Mouse (Mus musculus): ENCODE measurements around the gene Smad5. TPM values are rescaled to one million over a fixed set of nuclear protein-coding genes. Genes with fewer than 3 reads are reported as not detected.
A peak's percentile ranks its signal among the peaks of the same experiment; 100 is the strongest.

Smad5 gene
- polyA plus RNA-seq, 1 experiment: 12.7 TPM

DNA sequence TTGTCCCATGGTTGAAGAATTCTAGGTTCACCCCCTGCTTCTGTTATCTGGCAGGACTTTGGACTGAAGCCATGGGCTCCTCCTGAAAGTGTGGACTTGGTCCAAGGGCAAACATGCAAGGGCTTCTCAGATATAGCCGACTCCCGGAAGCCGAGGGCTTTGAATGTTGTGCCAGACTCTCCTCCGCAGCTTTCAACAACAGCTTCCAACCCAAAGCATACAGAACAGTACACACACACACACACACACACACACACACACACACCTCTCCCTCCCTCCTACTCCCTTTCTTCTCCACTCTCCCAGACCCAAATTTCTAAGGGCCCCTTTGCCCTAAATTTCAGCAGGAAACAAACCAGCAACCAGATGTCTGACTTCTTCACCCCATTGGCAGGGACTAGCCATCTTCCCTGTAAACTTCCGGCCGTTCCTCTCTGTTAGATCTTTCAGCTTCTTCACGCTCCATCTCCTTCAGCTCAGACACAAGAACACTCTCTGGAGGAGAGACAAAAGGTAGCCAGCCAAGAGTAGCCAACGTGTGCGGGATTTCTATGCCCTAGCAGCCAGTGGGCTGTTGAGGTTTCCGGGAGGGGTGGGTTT lies 24.5 kb upstream of the Smad5 start:
- Histone ChIP-seq H3ac (ENCODE audit: control insufficient read depth, insufficient read length) (no peak overlapping the region), H3K4me3 (no peak overlapping the region), H3K27me3 (ENCODE audit: control insufficient read depth, insufficient read depth, insufficient read length) (no peaks in the 10 kb centered on the region), H3K79me2 (ENCODE audit: control insufficient read depth, insufficient read depth) (no peaks in the 10 kb centered on the region), H3K4me2 (ENCODE audit: low read depth) (no peak overlapping the region), H3K36me3 (ENCODE audit: control insufficient read depth, insufficient read depth) (no peaks in the 10 kb centered on the region)
- TF ChIP-seq REST (IDR thresholded peaks at IDR 0.05; ENCODE audit: insufficient read depth, insufficient read length): no peak
- TF ChIP-seq TCF3 (IDR thresholded peaks at IDR 0.05; ENCODE audit: insufficient read length, low read depth): no peak
- TF ChIP-seq MAX (IDR thresholded peaks at IDR 0.05; ENCODE audit: low read depth): no peak
- no peak for TF ChIP-seq TCF12 (IDR thresholded peaks at IDR 0.05; ENCODE audit: insufficient read depth, poor library complexity, severe bottlenecking)
- no peak for TF ChIP-seq CEBPB (IDR thresholded peaks at IDR 0.05; ENCODE audit: insufficient read depth, poor library complexity, severe bottlenecking)
- TF ChIP-seq POLR2A (IDR thresholded peaks at IDR 0.05; ENCODE audit: insufficient read length, low read depth): no peak
- no peak for TF ChIP-seq POLR2AphosphoS2 (IDR thresholded peaks at IDR 0.05; ENCODE audit: insufficient read length, low read depth)
- no peak for TF ChIP-seq SRF (IDR thresholded peaks at IDR 0.05; ENCODE audit: control insufficient read depth, insufficient read length, low read depth)
- no peak for TF ChIP-seq MYOG (IDR thresholded peaks at IDR 0.05; ENCODE audit: control insufficient read depth in 1 of 3, insufficient read depth in 1 of 3, insufficient read length in 2 of 3, low read depth in 2 of 3)
- no peak for TF ChIP-seq E2F4 (IDR thresholded peaks at IDR 0.05; ENCODE audit: insufficient read depth)
- no peak for TF ChIP-seq MYOD1 (IDR thresholded peaks at IDR 0.05; ENCODE audit: control insufficient read depth in 1 of 3, insufficient read length in 2 of 3, low read depth in 2 of 3)

DNA sequence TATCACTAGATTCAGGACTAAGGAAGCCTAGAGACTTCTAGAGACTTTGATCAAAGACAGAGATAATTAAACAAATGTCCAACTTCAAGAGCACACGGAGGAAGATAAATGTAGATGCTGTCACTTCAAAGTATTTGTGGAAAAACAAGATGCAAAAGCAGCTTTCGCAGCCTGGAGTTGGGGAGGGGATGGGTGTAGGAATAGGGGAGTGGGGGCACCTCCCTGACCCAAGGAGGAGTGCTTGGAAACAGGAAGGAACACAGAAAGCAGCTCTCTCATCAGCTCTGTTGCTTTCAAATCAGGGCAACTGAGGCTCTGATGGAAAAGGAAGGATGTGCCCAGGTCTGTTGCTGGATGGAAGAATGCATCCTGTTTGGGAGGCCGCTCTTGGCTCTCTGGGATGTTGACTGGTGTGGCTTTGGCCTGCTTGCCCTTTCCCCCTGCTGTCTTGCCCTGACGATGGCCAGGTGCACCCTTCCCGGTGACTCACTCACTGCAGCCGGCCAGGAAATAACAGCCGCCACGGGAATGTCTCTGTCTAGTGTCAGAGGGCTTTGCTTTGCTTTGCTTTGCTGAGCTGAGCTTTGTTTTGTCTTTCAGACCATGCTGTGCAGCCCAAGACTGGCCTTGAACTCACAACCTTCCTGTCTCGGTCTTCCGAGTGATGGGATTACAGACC lies 23.8 kb upstream of the Smad5 start:
- H3K27me3 ChIP-seq (ENCODE audit: control insufficient read depth, insufficient read depth, insufficient read length): no peaks in the 10 kb centered on the region
- H3K4me2 ChIP-seq (ENCODE audit: low read depth): no peak overlapping the region
- no peak overlapping the region for H3ac ChIP-seq (ENCODE audit: control insufficient read depth, insufficient read length)
- H3K4me3 ChIP-seq: no peak overlapping the region
- no peak for TF ChIP-seq POLR2A (IDR thresholded peaks at IDR 0.05; ENCODE audit: insufficient read length, low read depth)
- TF ChIP-seq MYOG (IDR thresholded peaks at IDR 0.05; ENCODE audit: control insufficient read depth in 1 of 3, insufficient read depth in 1 of 3, insufficient read length in 2 of 3, low read depth in 2 of 3): peak in 1 of 3 experiments; percentile 44
- TF ChIP-seq SRF (IDR thresholded peaks at IDR 0.05; ENCODE audit: control insufficient read depth, insufficient read length, low read depth): no peak
- TF ChIP-seq TCF12 (IDR thresholded peaks at IDR 0.05; ENCODE audit: insufficient read depth, poor library complexity, severe bottlenecking): no peak
- TF ChIP-seq MYOD1 (IDR thresholded peaks at IDR 0.05; ENCODE audit: control insufficient read depth in 1 of 3, insufficient read length in 2 of 3, low read depth in 2 of 3): peak in 1 of 3 experiments; percentile 81
- no peak for TF ChIP-seq POLR2AphosphoS2 (IDR thresholded peaks at IDR 0.05; ENCODE audit: insufficient read length, low read depth)
- no peak for TF ChIP-seq CEBPB (IDR thresholded peaks at IDR 0.05; ENCODE audit: insufficient read depth, poor library complexity, severe bottlenecking)
- no peak for TF ChIP-seq REST (IDR thresholded peaks at IDR 0.05; ENCODE audit: insufficient read depth, insufficient read length)
- TF ChIP-seq E2F4 (IDR thresholded peaks at IDR 0.05; ENCODE audit: insufficient read depth): no peak
- no peak for TF ChIP-seq MAX (IDR thresholded peaks at IDR 0.05; ENCODE audit: low read depth)
- no peak for TF ChIP-seq TCF3 (IDR thresholded peaks at IDR 0.05; ENCODE audit: insufficient read length, low read depth)
- TF ChIP-seq USF1 (IDR thresholded peaks at IDR 0.05; ENCODE audit: low read depth): no peak
- no peaks in the 10 kb centered on the region for H3K36me3 ChIP-seq (ENCODE audit: control insufficient read depth, insufficient read depth)
- no peaks in the 10 kb centered on the region for H3K79me2 ChIP-seq (ENCODE audit: control insufficient read depth, insufficient read depth)

DNA sequence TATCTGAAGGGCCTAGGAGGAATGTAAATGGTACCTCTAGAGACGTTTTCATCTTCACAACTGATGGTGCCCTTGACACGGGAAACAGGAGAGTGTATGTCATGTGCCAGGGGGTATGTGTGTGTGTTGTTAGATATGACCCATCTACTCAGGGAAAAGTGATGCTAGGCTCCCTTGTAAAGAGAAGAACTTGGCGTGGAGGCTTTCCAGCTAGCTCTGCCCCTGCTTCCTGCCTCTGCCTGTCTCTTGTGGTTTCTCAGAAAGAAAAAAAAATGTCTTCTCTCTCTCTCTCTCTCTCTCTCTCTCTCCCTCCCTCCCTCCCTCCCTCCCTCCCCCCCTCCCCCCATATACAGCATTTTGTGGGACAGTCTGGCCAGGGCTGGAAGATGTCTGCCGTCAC lies 20.9 kb upstream of the Smad5 start:
- Histone ChIP-seq H3K79me2 (ENCODE audit: control insufficient read depth, insufficient read depth) (no peaks in the 10 kb centered on the region), H3K4me2 (ENCODE audit: low read depth) (peak overlapping the region; percentile 46), H3K36me3 (ENCODE audit: control insufficient read depth, insufficient read depth) (no peaks in the 10 kb centered on the region), H3K4me3 (no peak overlapping the region), H3K27me3 (ENCODE audit: control insufficient read depth, insufficient read depth, insufficient read length) (no peaks in the 10 kb centered on the region), H3ac (ENCODE audit: control insufficient read depth, insufficient read length) (no peak overlapping the region)
- TF ChIP-seq USF1 (IDR thresholded peaks at IDR 0.05; ENCODE audit: low read depth) (no peak), MYOD1 (IDR thresholded peaks at IDR 0.05; ENCODE audit: control insufficient read depth in 1 of 3, insufficient read length in 2 of 3, low read depth in 2 of 3) (no peak), CEBPB (IDR thresholded peaks at IDR 0.05; ENCODE audit: insufficient read depth, poor library complexity, severe bottlenecking) (no peak), POLR2A (IDR thresholded peaks at IDR 0.05; ENCODE audit: insufficient read length, low read depth) (no peak), TCF12 (IDR thresholded peaks at IDR 0.05; ENCODE audit: insufficient read depth, poor library complexity, severe bottlenecking) (no peak), POLR2AphosphoS2 (IDR thresholded peaks at IDR 0.05; ENCODE audit: insufficient read length, low read depth) (no peak), MAX (IDR thresholded peaks at IDR 0.05; ENCODE audit: low read depth) (no peak), E2F4 (IDR thresholded peaks at IDR 0.05; ENCODE audit: insufficient read depth) (no peak), REST (IDR thresholded peaks at IDR 0.05; ENCODE audit: insufficient read depth, insufficient read length) (no peak), SRF (IDR thresholded peaks at IDR 0.05; ENCODE audit: control insufficient read depth, insufficient read length, low read depth) (no peak), MYOG (IDR thresholded peaks at IDR 0.05; ENCODE audit: control insufficient read depth in 1 of 3, insufficient read depth in 1 of 3, insufficient read length in 2 of 3, low read depth in 2 of 3) (no peak), TCF3 (IDR thresholded peaks at IDR 0.05; ENCODE audit: insufficient read length, low read depth) (no peak)

DNA sequence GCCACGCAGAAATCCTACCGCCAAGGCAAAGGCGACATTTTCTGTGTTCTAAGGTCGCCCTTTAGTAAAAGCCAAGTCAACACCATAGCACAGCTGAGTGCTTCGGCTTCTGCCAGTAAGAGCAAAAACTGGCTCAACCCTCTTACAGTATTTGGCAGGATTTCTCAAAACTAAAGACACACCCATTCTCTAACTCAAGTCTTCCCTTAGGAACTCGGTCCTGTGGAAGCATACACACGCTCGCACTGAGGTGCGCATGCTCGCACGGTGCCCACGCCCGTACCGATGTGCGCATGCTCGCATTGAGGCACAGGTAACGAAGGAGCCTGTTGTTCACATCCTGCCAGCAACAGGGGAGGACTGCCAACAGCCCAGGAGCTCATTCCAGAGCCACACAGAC lies 20.5 kb upstream of the Smad5 start:
- Histone ChIP-seq H3K4me2 (ENCODE audit: low read depth) (peak overlapping the region; percentile 46), H3K79me2 (ENCODE audit: control insufficient read depth, insufficient read depth) (no peaks in the 10 kb centered on the region), H3K36me3 (ENCODE audit: control insufficient read depth, insufficient read depth) (no peaks in the 10 kb centered on the region), H3K4me3 (no peak overlapping the region), H3ac (ENCODE audit: control insufficient read depth, insufficient read length) (no peak overlapping the region), H3K27me3 (ENCODE audit: control insufficient read depth, insufficient read depth, insufficient read length) (peaks cover 2% of the 10 kb centered on the region)
- peak; percentile 38 for TF ChIP-seq POLR2A (IDR thresholded peaks at IDR 0.05; ENCODE audit: insufficient read length, low read depth)
- no peak for TF ChIP-seq REST (IDR thresholded peaks at IDR 0.05; ENCODE audit: insufficient read depth, insufficient read length)
